Mouse (Mus musculus): ENCODE results near the gene Shoc2.

Gene Shoc2

DNA sequence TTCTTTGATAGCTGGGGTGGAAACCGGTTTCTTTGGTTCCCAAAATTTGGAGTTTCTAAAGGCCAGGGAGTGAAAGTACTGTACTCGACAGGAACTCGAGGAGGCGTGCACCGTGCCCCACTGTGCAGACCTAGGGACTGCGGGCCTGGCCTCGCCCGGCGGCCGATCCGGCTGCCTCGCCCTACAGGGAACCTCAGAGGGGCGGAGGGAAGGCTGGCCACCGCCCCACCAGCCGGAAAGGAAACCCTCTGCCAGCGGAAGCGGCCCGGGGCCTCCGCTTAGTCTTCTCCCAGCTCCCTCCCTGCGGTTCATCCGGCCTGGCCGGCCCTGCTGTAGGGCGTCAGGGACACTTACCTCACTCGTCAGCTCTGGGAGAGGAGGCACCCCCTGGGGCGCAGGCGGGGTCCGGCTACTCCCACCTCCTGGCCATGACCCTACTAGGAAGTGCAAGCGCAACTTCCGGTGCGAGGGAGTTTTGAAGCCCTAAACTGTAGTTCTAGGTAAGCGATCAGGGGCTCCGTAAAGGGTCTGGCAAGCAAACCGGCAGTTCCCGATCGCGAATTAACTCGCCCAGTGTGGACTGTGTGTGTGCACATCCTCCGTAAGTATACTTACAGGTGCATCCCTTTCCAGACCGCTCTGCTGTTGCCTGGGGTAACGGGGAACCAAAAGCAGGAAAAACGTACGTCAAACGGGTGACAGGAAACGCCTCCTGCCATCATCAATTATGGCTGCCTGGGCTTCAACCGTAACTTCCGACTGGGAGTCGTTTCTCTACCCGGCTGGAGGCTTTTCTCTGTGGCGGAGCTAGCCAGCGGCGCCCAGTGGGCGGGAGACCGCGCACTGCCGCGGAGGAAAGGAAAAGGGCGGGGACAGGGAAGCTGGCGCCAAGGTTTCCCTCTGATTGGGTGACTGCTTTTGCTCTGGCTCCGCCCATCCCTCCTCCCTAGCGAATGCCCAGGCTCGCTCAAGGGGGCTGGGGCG is at the start of gene Shoc2, which contains the start of gene Bbip1:
TSS of gene Shoc2 (plus strand) at position 505 of the 984 bp plus-strand sequence.
TSS of gene Bbip1 (minus strand) at position 826 of the 984 bp plus-strand sequence.
- Histone ChIP-seq H3K27me3 (ENCODE audit: insufficient read depth, low read length) (no peaks in the 10 kb centered on the region), H3K9me3 (ENCODE audit: low read length) (no peaks in the 10 kb centered on the region)
- TF ChIP-seq POU5F1 (IDR thresholded peaks at IDR 0.05; ENCODE audit: borderline replicate concordance, low read length): no peak
- TF ChIP-seq NANOG (IDR thresholded peaks at IDR 0.05; ENCODE audit: borderline replicate concordance, low read length): no peak
- TF ChIP-seq CTCF (conservative IDR thresholded peaks at IDR 0.05; ENCODE audit: low read length): no peak

DNA sequence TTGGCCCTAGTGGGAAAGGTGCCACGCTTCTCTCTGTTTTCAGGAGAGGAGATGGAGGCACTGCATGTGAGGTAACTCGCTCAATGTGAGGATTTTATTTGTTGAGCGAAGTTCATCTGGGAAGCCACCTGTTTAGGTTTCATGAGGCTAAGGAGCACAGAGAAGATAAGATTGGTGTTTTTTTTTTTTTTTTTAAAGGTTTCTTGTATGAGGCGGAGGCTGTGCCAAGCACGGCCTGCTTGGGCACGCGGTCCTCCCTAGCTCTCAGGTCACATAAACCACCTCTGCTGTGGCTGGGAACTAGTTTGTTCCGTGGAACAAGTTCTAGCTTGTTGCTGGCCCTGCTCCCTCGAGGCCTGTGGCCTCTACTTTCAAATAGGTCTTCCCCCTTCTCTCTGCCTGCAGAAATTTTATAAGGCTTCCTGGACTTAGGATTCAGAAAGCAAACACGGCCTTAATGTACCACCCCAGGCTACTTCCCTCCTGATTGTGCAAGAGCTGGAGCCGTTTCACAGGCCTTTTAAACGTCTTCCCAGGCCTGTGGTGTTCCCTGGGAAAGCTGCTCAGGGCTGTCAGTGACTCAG is 49.5 kb upstream of the Shoc2 start:
- TF ChIP-seq CTCF (conservative IDR thresholded peaks at IDR 0.05; ENCODE audit: low read length): no peak
- no peak for TF ChIP-seq NANOG (IDR thresholded peaks at IDR 0.05; ENCODE audit: borderline replicate concordance, low read length)
- TF ChIP-seq POU5F1 (IDR thresholded peaks at IDR 0.05; ENCODE audit: borderline replicate concordance, low read length): no peak
- peaks cover 8% of the 10 kb centered on the region for H3K27me3 ChIP-seq (ENCODE audit: insufficient read depth, low read length)
- no peaks in the 10 kb centered on the region for H3K36me3 ChIP-seq (ENCODE audit: insufficient read depth, low read length)
- no peak overlapping the region for H3K4me3 ChIP-seq (replicated peaks; ENCODE audit: low read length)
- no peaks in the 10 kb centered on the region for H3K9me3 ChIP-seq (ENCODE audit: low read length)
- peaks cover 2% of the 10 kb centered on the region; the same call in 1 of the 2 replicates for H3K4me1 ChIP-seq (replicated peaks; ENCODE audit: low read depth, low read length)

More for the DNA sequence above, at the start of gene Shoc2, which contains the start of gene Bbip1:
- Histone ChIP-seq H3K36me3 (ENCODE audit: insufficient read depth, low read length) (no peaks in the 10 kb centered on the region), H3K4me3 (replicated peaks; ENCODE audit: low read length) (peak within 1 kb of the TSS; percentile 91), H3K4me1 (replicated peaks; ENCODE audit: low read depth, low read length) (peaks cover 25% of the 10 kb centered on the region)

DNA sequence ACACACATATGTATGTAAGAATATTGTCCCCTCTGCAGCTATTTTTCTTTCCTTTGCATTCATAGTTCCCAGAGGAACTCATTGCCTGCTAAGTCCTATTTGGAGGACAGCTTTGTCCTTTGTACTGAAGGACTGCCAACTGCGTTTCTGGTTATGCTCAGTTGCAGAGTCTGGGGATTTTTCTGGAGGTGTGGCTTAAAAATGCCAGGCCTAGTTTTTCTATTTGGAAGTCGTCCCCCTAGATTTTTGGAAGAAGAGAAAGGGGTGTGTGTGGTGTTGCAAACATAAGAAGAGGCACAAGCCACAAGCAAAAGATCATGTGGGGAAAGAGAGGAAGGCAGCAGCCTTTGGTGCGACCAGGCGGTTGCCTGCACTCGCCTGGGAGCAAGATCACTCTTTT is 46.1 kb upstream of the Shoc2 start:
- no peaks in the 10 kb centered on the region for H3K36me3 ChIP-seq (ENCODE audit: insufficient read depth, low read length)
- no peak overlapping the region for H3K4me3 ChIP-seq (replicated peaks; ENCODE audit: low read length)
- peaks cover 24% of the 10 kb centered on the region for H3K27me3 ChIP-seq (ENCODE audit: insufficient read depth, low read length)
- peaks cover 6% of the 10 kb centered on the region for H3K4me1 ChIP-seq (replicated peaks; ENCODE audit: low read depth, low read length)
- no peaks in the 10 kb centered on the region for H3K9me3 ChIP-seq (ENCODE audit: low read length)
- TF ChIP-seq CTCF (conservative IDR thresholded peaks at IDR 0.05; ENCODE audit: low read length) (no peak), POU5F1 (IDR thresholded peaks at IDR 0.05; ENCODE audit: borderline replicate concordance, low read length) (no peak), NANOG (IDR thresholded peaks at IDR 0.05; ENCODE audit: borderline replicate concordance, low read length) (no peak)

GRCm38 (mm10) chr19:53898498-53898897 is 45.6 kb upstream of the Shoc2 start:
- Histone ChIP-seq H3K9me3 (ENCODE audit: low read length) (no peaks in the 10 kb centered on the region), H3K27me3 (ENCODE audit: insufficient read depth, low read length) (peaks cover 24% of the 10 kb centered on the region), H3K4me1 (replicated peaks; ENCODE audit: low read depth, low read length) (peaks cover 6% of the 10 kb centered on the region), H3K4me3 (replicated peaks; ENCODE audit: low read length) (no peak overlapping the region), H3K36me3 (ENCODE audit: insufficient read depth, low read length) (no peaks in the 10 kb centered on the region)
- no peak for TF ChIP-seq CTCF (conservative IDR thresholded peaks at IDR 0.05; ENCODE audit: low read length)
- no peak for TF ChIP-seq POU5F1 (IDR thresholded peaks at IDR 0.05; ENCODE audit: borderline replicate concordance, low read length)
- no peak for TF ChIP-seq NANOG (IDR thresholded peaks at IDR 0.05; ENCODE audit: borderline replicate concordance, low read length)

- Histone ChIP-seq H3K4me1 (replicated peaks; ENCODE audit: low read depth, low read length) (peaks cover 8% of the 10 kb centered on the region), H3K9me3 (ENCODE audit: low read length) (no peaks in the 10 kb centered on the region), H3K4me3 (replicated peaks; ENCODE audit: low read length) (no peak overlapping the region), H3K36me3 (ENCODE audit: insufficient read depth, low read length) (no peaks in the 10 kb centered on the region), H3K27me3 (ENCODE audit: insufficient read depth, low read length) (peaks cover 24% of the 10 kb centered on the region)
- TF ChIP-seq POU5F1 (IDR thresholded peaks at IDR 0.05; ENCODE audit: borderline replicate concordance, low read length): no peak
- no peak for TF ChIP-seq NANOG (IDR thresholded peaks at IDR 0.05; ENCODE audit: borderline replicate concordance, low read length)
- TF ChIP-seq CTCF (conservative IDR thresholded peaks at IDR 0.05; ENCODE audit: low read length): no peak
Observed at GRCm38 (mm10) chr19:53898970-53899900, 44.9 kb upstream of the Shoc2 start.

DNA sequence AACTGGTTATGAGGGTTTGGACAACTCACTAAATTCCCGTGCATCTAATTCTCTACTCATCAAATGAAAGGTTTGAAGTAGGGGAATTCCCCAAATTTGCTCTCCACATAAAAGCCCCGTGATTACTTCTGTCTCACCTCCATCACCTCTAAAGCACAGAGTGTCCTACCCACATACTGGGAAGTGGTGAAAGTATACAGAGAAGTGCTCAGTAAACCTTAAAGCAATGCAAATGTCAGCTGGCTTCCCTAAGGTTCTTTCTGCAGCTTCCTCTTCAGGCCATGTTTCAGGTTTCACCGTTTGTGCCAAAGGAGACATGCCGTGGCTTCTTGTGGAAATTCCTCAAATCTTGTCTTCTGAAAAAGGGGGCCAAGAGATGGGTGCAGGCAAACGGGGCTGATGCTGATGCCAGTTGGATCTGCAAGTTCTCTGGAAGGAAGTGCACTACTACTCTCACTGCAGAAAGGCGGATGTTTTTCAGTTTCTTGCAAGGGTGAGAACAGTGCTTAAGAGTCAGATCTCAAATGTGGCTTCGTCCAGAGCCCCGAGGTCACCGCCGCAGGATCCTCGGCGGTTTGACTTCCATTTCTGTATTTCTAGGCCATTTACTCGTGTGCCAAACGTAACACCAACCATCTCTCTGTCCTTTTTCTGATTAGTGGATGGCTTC is 44.0 kb upstream of the Shoc2 start:
- peaks cover 12% of the 10 kb centered on the region for H3K4me1 ChIP-seq (replicated peaks; ENCODE audit: low read depth, low read length)
- H3K4me3 ChIP-seq (replicated peaks; ENCODE audit: low read length): no peak overlapping the region
- no peak for TF ChIP-seq CTCF (conservative IDR thresholded peaks at IDR 0.05; ENCODE audit: low read length)
- peaks cover 24% of the 10 kb centered on the region for H3K27me3 ChIP-seq (ENCODE audit: insufficient read depth, low read length)
- H3K36me3 ChIP-seq (ENCODE audit: insufficient read depth, low read length): no peaks in the 10 kb centered on the region
- no peaks in the 10 kb centered on the region for H3K9me3 ChIP-seq (ENCODE audit: low read length)

DNA sequence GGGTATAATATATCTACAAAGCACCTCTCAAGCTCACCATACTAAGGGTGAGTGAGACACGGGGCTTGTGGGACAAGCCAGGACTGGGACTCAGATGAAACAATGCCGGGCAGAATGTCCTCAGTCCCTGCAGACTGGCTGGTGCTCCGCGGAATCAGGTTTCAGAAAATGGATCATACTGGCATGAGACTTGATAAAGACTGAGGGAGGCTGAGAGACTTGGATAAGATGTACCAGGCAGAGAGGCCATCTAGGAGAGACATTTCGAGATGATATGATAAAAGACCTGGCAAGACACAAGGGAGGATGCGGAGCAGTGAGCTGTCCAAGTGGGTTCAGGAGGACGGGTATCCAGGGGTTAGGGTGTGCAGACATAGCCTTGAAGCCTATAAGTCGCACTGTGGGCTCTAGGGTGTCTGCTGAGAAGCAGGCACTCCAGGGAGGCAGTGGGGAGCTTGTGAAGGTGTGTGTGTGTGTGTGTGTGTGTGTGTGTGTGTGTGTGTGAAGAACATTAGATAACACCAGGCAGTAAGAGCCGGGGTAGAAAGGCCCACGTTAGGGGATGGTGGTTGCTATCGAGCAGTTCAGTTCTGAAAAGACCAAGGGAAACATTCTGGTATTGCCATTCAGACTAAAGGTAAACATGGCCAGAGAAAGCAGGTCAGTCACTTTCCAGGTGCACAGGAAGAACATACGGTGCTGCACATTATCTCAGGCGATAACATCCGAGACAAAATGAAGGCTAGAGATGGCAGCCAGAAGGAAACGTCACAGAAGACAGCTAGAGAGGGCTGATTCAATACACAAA is 42.0 kb upstream of the Shoc2 start:
- TF ChIP-seq NANOG (IDR thresholded peaks at IDR 0.05; ENCODE audit: borderline replicate concordance, low read length): no peak
- no peak for TF ChIP-seq POU5F1 (IDR thresholded peaks at IDR 0.05; ENCODE audit: borderline replicate concordance, low read length)
- TF ChIP-seq CTCF (conservative IDR thresholded peaks at IDR 0.05; ENCODE audit: low read length): no peak
- peaks cover 24% of the 10 kb centered on the region for H3K27me3 ChIP-seq (ENCODE audit: insufficient read depth, low read length)

More for the DNA sequence above, 42.0 kb upstream of the Shoc2 start:
- Histone ChIP-seq H3K4me3 (replicated peaks; ENCODE audit: low read length) (0 out of 2 replicates have a peak overlapping the region, but pooled peaks have one; percentile 90), H3K4me1 (replicated peaks; ENCODE audit: low read depth, low read length) (peaks cover 12% of the 10 kb centered on the region), H3K36me3 (ENCODE audit: insufficient read depth, low read length) (no peaks in the 10 kb centered on the region), H3K9me3 (ENCODE audit: low read length) (no peaks in the 10 kb centered on the region)

Measured in E14TG2a.4 (cell line).